Mouse (Mus musculus): ENCODE measurements around the gene Olfr1392. TPM values are rescaled to one million over a fixed set of nuclear protein-coding genes. Genes with fewer than 3 reads are reported as not detected.

Olfr1392 gene
- polyA plus RNA-seq, 1 experiment, result not detected

DNA sequence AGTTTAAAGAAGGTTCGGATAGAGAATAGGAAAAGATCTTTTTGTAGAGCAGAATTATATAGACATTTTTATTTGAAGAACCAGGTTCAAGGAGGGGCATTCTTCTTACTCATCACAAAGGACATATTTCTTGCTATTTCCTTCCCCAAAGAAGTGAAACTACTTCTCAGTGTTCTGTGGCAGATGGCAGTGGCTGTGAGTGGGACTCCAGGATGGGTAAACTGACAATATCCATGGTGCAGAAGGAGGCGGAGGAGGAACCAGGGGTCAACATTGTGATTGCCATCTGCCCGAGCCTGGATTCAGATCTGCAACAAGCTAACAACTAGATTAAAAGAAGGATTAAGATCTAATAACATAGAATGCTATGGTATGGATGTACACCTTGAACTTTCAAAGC is 41.6 kb downstream of the Olfr1392 start:
- Histone ChIP-seq H3K27ac (ENCODE audit: insufficient read depth, low read depth, low read length) (no peak overlapping the region), H3K4me3 (ENCODE audit: insufficient read depth, low read depth, low read length) (no peak overlapping the region), H3K4me1 (ENCODE audit: control insufficient read depth, insufficient read depth, low read length) (no peaks in the 10 kb centered on the region)
- TF ChIP-seq CTCF (IDR thresholded peaks at IDR 0.05; ENCODE audit: insufficient read depth, low read depth, low read length) (no peak), POLR2A (IDR thresholded peaks at IDR 0.05; ENCODE audit: insufficient read depth, low read depth, low read length) (no peak)
- WGBS, result 84% methylated on average over 3 of the region's 3 CpGs

DNA sequence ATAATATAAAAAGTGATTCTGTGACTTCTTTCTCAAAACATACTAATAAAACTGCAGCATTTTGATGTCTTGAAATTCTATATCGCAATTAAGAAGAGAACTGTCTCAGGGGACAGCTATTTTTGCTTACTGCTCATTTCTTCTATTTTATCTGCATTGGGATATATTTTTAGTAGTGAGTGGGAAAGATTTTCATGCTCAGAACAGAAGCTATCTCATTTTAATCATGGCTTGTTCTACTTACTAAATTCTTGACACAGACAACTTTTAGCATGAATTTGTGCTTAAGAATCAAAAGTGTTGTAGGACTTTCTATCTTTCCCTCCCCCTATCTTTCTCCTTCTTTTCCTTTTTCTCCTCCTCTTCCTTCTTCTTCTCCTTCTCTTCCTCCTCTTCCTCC is 44.6 kb downstream of the Olfr1392 start:
- H3K4me3 ChIP-seq (ENCODE audit: insufficient read depth, low read depth, low read length), result no peak overlapping the region
- no peaks in the 10 kb centered on the region for H3K4me1 ChIP-seq (ENCODE audit: control insufficient read depth, insufficient read depth, low read length)
- H3K27ac ChIP-seq (ENCODE audit: insufficient read depth, low read depth, low read length), result no peak overlapping the region
- TF ChIP-seq POLR2A (IDR thresholded peaks at IDR 0.05; ENCODE audit: insufficient read depth, low read depth, low read length), result no peak
- TF ChIP-seq CTCF (IDR thresholded peaks at IDR 0.05; ENCODE audit: insufficient read depth, low read depth, low read length), result no peak
- WGBS, result 62% methylated on average over 1 of the region's 1 CpGs

DNA sequence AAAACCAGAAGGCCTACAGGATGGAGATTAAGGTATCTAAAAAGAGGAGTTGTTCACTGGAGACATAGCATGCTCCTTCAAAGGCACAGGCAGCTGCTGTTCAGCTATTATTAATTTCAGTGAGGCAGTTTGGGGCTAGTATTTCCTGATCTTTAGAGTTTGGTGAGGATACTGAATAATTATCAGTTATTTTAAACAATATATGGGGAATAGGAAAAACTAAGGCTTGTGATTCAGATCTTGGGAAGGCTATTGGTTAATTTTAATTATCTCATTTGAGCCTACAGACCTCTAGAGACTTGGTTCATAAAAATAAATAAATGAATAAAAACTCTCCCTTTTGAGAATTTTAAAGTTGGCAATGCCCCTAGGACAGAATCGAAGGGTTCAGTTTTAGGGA is 49.8 kb downstream of the Olfr1392 start, which contains the start of gene Olfr1390:
TSS of gene Olfr1390 (plus strand) at position 301 of the 400 bp plus-strand sequence.
- Histone ChIP-seq H3K4me1 (ENCODE audit: control insufficient read depth, insufficient read depth, low read length) (no peaks in the 10 kb centered on the region), H3K27ac (ENCODE audit: insufficient read depth, low read depth, low read length) (no peak within 1 kb of the TSS), H3K4me3 (ENCODE audit: insufficient read depth, low read depth, low read length) (no peak within 1 kb of the TSS)
- 95% methylated on average over 1 of the region's 1 CpGs for WGBS
- TF ChIP-seq CTCF (IDR thresholded peaks at IDR 0.05; ENCODE audit: insufficient read depth, low read depth, low read length) (no peak), POLR2A (IDR thresholded peaks at IDR 0.05; ENCODE audit: insufficient read depth, low read depth, low read length) (no peak)

DNA sequence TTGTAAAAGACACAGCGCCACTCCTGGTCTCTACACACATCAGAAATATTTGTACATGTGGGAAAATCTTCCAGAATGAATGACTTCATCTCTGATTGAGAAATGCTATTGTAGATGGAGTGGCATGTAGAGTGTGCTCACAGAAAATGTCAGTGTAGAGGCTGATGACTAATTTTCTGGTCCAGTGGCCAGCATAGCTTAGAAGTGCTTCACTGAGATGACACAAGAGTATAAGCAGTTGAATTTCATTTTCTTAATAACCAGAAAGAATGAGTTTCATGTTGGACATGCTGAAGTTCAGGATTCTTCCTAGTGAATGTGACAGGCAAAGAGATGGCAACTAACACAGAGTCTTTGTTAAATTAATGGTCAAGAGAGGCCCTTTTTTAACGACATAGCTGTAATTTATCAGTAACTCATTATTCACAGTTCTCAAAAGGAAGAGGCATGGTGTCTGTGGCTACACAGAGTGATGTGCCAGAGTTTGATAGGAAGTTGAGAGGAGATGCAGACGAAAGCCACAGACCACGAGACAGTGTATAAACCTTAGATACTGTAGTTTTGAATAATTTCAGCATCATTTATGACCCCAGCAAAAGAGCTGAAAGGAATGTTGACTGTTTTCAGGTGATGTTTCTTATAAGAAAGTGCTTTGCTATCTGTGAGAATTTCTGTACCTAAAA is 52.2 kb downstream of the Olfr1392 start:
- WGBS, result 69% methylated on average over 4 of the region's 4 CpGs
- Histone ChIP-seq H3K4me1 (ENCODE audit: control insufficient read depth, insufficient read depth, low read length) (no peaks in the 10 kb centered on the region), H3K4me3 (ENCODE audit: insufficient read depth, low read depth, low read length) (no peak overlapping the region), H3K27ac (ENCODE audit: insufficient read depth, low read depth, low read length) (no peak overlapping the region)
- TF ChIP-seq POLR2A (IDR thresholded peaks at IDR 0.05; ENCODE audit: insufficient read depth, low read depth, low read length) (no peak), CTCF (IDR thresholded peaks at IDR 0.05; ENCODE audit: insufficient read depth, low read depth, low read length) (no peak)

Other genes with a start within 250 kb of the Olfr1392 start
- not detected in 2 replicates for gene 9930111J21Rik2, start 234.0 kb upstream of the Olfr1392 start, polyA plus RNA-seq (2012; ENCODE audit: insufficient read depth, insufficient read length, low replicate concordance, missing spikeins)
- gene Tgtp2, start 221.1 kb upstream of the Olfr1392 start, polyA plus RNA-seq (2012; ENCODE audit: insufficient read depth, insufficient read length, low replicate concordance, missing spikeins), result not detected in 2 replicates
- gene Ifi47, start 208.7 kb upstream of the Olfr1392 start, polyA plus RNA-seq (2012; ENCODE audit: insufficient read depth, insufficient read length, low replicate concordance, missing spikeins), result not detected in 2 replicates
- gene Olfr1396, start 170.4 kb upstream of the Olfr1392 start, polyA plus RNA-seq (2012; ENCODE audit: insufficient read depth, insufficient read length, low replicate concordance, missing spikeins), result not detected in 2 replicates
- gene Olfr1395, start 143.0 kb upstream of the Olfr1392 start, polyA plus RNA-seq (2012; ENCODE audit: insufficient read depth, insufficient read length, low replicate concordance, missing spikeins), result not detected in 2 replicates
- gene Olfr1394, start 130.9 kb upstream of the Olfr1392 start, polyA plus RNA-seq (2012; ENCODE audit: insufficient read depth, insufficient read length, low replicate concordance, missing spikeins), result not detected in 2 replicates
- gene Btnl9, start 98.1 kb upstream of the Olfr1392 start, polyA plus RNA-seq (2012; ENCODE audit: insufficient read depth, insufficient read length, low replicate concordance, missing spikeins), result not detected in 2 replicates
- not detected in 2 replicates for gene Zfp62, start 82.0 kb upstream of the Olfr1392 start, polyA plus RNA-seq (2012; ENCODE audit: insufficient read depth, insufficient read length, low replicate concordance, missing spikeins)
- gene Mgat1, start 41.1 kb upstream of the Olfr1392 start, polyA plus RNA-seq (2012; ENCODE audit: insufficient read depth, insufficient read length, low replicate concordance, missing spikeins), result 578 TPM in 1 of 2 replicates, not detected in the other
- gene Olfr1393, start 7.0 kb upstream of the Olfr1392 start, polyA plus RNA-seq (2012; ENCODE audit: insufficient read depth, insufficient read length, low replicate concordance, missing spikeins), result not detected in 2 replicates
- not detected in 2 replicates for gene Olfr10, start 19.5 kb downstream of the Olfr1392 start, polyA plus RNA-seq (2012; ENCODE audit: insufficient read depth, insufficient read length, low replicate concordance, missing spikeins)
- gene Olfr1391, start 37.5 kb downstream of the Olfr1392 start, polyA plus RNA-seq (2012; ENCODE audit: insufficient read depth, insufficient read length, low replicate concordance, missing spikeins), result not detected in 2 replicates
- gene Olfr1390, start 49.9 kb downstream of the Olfr1392 start, polyA plus RNA-seq (2012; ENCODE audit: insufficient read depth, insufficient read length, low replicate concordance, missing spikeins), result not detected in 2 replicates
- gene Olfr1389, start 137.8 kb downstream of the Olfr1392 start, polyA plus RNA-seq (2012; ENCODE audit: insufficient read depth, insufficient read length, low replicate concordance, missing spikeins), result not detected in 2 replicates
- not detected in 2 replicates for gene Olfr1388, start 151.3 kb downstream of the Olfr1392 start, polyA plus RNA-seq (2012; ENCODE audit: insufficient read depth, insufficient read length, low replicate concordance, missing spikeins)
- gene Olfr1387, start 170.1 kb downstream of the Olfr1392 start, polyA plus RNA-seq (2012; ENCODE audit: insufficient read depth, insufficient read length, low replicate concordance, missing spikeins), result not detected in 2 replicates
- gene Olfr1386, start 179.8 kb downstream of the Olfr1392 start, polyA plus RNA-seq (2012; ENCODE audit: insufficient read depth, insufficient read length, low replicate concordance, missing spikeins), result not detected in 2 replicates
- not detected in 2 replicates for gene Olfr1385, start 203.8 kb downstream of the Olfr1392 start, polyA plus RNA-seq (2012; ENCODE audit: insufficient read depth, insufficient read length, low replicate concordance, missing spikeins)
- not detected in 2 replicates for gene Olfr1384, start 221.4 kb downstream of the Olfr1392 start, polyA plus RNA-seq (2012; ENCODE audit: insufficient read depth, insufficient read length, low replicate concordance, missing spikeins)
- not detected in 2 replicates for gene Olfr1383, start 234.4 kb downstream of the Olfr1392 start, polyA plus RNA-seq (2012; ENCODE audit: insufficient read depth, insufficient read length, low replicate concordance, missing spikeins)
- gene Olfr1382, start 243.0 kb downstream of the Olfr1392 start, polyA plus RNA-seq (2012; ENCODE audit: insufficient read depth, insufficient read length, low replicate concordance, missing spikeins), result not detected in 2 replicates